Mouse (Mus musculus) cerebellum, postnatal 4 days (tissue): Measurements from ENCODE around the gene Lrrc8a.

Experiments used
- DNase-seq, 2 experiments: peaks; one replicate each; pipeline ENCODE4 v3.0.0; 2022; ENCODE audit warnings: low spot score in 2 of 2, mixed read lengths in 1 of 2

The Lrrc8a gene

DNA sequence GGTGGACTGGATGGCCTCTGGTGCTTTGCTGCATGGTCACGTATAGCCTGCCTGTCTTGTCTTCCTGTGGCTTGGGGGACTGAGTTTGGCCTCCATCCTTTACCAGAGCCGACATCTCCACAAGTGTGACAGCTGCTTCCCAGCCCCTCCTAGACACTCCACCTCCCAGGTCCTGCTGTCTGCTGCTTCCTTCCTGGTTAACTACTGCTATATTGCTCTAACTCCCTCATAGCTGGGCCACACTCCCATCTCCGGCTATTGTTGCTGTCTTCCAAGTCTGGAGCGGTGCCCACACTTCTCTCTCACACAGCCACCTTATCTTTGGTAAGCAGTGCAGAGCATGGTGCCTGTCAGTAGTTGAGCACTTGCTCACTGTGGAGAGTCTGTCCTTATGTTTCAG is 2.3 kb downstream of the Lrrc8a start:
- DNase-seq = no peak

DNA sequence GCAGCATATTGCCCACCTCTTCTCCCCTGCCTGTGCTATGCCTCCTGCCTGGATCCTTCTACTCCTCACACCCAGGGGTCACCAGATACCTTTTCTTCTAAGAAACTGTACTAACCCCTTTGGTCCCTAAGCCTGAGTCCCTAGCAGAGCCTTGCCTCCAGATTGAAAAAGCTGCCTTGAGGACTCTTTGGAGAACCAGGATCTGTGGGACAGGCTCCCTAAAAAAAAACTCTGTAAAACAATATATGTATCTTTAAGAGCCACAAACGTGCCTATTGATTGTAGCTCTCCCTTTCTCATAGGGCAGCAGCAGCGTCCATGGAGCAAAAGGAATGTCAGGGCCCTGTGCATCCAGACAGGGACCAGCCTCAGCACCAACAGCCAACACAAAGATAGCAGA is 2.8 kb downstream of the Lrrc8a start, which contains the start of gene Gm28035:
Gene Gm28035, plus strand, starts transcription at position 301 of the 400 bp plus-strand sequence.
- no peak for DNase-seq

DNA sequence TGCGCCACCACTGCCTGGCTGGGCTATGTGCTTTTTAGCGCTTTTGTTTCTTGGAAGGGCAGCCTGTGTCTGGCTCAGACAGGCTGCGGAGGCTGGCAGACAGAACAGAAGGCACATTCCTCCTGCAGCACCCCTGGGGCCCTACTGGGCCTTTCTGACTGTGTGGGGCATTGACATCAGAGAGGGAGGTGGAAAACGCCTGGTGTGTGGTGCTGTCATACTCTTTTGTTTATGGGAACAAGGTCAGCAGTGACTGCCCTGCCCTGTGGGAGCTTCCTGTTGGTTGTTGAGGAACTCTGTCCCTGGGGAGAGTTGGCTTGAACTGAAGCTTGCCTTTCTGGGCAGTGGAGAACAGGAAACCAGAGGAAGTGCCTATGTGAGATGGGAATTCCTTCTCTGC is 5.0 kb downstream of the Lrrc8a start:
- DNase-seq = no peak

DNA sequence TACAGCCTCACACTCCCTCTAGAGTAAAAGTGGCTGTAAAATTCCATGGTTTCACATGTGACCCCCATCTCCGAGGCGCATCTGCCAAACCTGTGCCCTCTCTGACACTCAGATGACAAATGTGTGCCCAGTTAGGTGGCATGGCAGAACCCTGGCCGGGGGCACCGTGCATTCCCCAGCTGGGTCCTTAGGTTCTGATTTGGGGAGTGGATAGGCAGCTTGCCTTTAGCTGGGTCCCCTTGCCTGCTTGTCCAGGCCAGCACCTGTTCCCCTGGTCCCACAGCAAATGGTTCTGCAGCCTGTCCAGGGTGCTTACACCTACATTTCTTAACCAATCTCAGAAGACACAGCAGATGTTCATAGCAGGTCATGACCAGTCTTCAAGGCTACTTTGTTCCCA is 5.9 kb downstream of the Lrrc8a start:
- no peak for DNase-seq

DNA sequence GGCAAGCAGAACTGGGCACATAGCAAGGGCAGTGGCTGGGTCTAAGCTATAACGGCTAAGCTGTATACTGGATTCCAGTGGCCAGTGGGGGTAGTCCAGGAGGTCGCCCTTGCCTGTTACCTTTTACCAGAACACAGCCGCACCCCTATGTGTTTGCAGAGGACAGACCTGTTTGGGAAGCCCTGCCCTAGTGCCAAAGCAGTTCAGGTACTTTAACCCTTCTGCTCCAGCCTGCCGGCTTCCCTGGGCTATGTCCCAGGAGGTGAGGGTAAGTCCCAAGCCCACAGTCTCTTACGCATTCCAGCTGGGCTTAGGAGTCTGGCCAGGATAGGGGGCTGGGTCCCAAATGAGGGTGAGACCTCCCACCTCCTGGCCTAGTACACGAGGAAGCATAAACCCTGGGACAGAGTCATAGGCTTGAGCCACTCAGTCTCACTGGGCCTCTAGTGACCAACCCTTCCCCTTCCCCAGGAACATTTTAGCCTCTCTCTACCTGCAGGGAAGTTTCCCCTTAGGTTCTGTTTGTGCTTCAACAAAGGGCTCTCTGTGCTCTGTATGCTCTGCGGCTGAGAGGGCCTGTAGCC is 7.2 kb downstream of the Lrrc8a start:
- DNase-seq = no peak

DNA sequence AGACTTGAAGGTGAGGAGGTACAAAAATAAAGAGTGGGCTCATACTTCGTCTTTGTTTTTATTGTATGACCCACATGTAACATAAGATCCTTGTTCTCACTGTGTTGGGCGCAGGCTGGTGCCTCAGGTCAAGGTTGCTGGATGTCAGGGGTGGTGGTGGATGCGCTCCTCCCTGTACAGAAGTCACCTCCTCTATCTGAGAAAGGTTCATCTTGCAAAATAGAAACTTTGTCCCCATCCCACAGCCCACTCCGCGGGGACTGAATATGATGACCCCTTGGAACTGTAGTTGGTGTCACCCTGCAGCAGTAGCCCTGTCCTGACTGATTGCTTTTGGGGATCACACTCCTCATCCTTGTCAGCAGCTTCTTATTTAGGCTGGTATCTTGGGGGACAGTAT is 9.5 kb downstream of the Lrrc8a start:
- DNase-seq = no peak

DNA sequence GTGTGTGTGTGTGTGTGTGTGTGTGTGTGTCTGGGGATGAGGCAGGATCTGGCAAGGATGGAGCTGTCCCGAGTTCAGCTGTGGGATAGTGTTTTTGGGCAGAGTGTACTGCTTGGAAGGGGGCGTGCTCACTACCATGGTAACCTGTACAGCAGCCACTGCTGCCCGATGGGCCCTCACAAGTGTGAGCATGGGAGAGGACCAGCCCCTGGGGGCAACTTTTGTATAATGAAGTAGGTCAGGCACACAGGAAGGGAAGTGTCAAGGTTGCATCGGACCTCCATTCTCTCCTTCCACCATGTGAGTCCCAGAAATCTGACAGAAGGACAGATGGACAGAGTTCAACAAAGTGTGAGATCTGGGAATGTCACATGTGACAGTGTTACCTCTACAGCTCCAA is 10.2 kb downstream of the Lrrc8a start:
- no peak for DNase-seq

DNA sequence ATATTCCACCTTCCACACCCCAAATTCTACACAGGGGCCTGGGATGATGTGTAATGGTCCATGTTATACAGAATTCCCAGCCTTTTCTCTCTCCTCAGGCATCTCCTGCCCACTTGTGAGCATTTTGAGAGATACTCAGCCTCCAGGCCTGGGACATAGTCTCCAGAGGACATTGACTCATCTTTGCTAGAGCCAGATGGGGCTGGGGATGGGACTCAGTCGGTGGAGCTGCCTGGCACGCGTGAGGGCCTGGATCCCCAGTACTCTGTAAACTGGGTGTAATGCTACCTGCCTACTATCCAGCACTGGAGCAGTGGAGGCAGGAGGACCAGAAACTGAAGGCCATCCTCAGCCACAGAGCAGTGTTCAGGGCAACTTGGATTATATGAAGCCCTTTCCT is 11.7 kb downstream of the Lrrc8a start:
- no peak for DNase-seq

DNA sequence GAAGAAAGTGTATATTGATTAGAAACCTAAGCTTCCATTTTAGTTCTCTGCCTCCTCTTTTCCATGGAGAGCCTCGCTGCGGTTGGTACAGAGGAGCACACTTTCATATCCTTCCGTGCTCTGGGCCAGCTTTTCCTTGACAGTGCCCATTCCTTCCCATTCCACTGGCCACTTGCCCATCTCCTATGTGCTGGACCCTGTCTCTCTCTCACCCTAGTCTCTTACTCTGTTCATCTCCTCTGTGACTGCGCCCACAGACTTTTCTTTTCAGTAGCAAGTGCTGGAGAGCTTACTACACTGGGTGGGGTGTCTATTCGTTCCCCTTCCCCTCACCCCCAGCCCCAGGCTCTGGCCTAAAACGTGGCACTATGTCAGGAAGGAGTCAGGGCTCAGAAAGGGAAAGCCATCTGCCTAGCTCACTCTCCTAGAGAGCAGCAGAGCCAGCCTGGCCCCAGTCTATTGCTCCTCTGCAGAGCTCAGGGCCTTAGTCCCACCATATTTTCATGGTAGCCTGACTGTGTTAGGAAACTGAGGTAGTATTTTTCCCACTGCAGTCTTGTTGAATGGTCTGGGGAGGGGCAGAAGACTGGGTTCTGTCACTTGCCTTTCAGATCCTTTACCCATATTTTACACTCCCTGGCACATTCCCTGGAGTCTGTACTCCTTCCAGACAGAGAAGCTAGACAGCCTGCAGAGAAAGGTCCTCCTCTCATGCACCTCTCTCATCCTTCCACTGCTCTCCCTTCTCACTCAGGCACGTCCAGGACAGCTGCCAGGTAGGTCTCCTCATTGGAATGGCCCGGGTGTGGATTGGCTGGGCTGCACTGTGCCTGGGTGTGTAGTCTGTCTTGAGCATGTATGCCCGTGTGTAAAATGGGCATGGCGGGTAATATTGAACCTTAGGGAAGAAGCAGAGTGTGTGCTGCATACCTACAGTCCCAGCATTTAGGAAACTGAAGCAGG is 12.9 kb downstream of the Lrrc8a start:
- DNase-seq = no peak

DNA sequence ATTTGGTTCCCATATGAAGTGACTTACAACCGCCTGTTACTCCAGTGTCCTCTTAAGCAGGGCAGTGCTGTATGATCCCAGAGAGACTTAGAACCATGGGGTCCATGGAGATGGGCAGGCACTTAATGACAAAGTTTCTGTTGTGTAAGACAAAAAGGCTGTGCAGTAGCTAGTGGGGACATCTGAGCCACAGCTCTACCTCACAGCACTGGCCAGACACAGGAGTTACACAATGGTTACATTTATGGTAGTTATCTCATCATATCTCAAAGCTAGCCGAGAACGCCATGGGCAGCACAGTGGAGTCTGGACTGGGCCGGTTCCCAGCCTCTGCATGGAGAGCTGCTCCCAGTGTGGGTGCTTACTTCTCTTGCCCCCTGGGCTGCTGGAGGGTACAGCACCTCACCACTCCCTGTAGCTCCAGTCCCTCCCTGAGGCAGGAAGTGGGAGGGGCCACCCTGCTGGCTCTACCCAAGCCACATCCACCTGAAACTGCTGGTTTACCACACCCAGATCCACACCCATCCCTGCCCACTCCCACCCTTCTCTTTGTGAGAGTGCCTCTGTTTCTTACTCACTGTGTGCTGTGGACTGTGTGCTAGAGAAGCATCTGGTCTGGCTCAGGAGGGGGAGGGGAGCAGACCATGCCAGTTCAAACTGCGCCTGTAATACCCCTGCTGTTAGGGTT is 14.0 kb downstream of the Lrrc8a start:
- DNase-seq = no peak

DNA sequence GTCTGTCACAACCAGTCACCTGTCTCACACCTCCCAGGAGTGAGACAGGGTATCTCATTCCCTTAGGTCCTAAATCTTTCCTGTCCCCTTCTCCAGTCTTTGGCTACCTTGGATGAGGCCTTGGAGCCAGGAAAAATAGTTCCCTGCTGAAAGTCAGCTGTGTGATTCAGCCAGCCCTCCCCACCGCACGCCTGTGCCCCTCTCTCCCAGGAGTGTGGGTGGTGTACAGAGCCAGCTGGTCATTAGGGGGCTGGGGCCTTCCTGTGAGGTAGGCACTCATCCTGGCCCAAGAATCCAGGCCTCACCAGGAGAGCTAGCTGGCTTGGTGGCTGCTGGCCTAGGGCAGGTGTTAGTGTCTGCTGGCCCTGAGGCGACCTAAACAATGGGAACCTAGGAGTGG is 15.0 kb downstream of the Lrrc8a start:
- no peak for DNase-seq

DNA sequence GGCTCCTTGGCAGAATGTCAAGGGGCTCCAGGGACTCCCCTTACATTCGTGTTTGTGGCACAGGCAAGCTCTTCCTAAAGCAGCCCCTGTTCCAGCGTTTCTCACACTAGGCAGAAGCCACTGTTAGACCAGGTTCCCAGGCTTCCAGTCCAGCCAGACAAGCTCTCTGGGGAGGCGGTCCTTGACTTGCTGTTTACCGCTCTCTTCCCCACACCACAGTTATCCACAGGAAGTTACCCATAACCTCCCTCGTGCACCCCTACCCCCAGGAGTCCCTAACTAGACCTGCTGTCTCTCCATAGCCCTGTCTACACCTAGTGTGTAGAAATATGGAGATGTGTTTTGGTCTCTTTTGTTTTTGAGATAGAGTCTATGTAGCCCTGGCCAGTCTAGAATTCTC is 16.3 kb downstream of the Lrrc8a start:
- DNase-seq = no peak

DNA sequence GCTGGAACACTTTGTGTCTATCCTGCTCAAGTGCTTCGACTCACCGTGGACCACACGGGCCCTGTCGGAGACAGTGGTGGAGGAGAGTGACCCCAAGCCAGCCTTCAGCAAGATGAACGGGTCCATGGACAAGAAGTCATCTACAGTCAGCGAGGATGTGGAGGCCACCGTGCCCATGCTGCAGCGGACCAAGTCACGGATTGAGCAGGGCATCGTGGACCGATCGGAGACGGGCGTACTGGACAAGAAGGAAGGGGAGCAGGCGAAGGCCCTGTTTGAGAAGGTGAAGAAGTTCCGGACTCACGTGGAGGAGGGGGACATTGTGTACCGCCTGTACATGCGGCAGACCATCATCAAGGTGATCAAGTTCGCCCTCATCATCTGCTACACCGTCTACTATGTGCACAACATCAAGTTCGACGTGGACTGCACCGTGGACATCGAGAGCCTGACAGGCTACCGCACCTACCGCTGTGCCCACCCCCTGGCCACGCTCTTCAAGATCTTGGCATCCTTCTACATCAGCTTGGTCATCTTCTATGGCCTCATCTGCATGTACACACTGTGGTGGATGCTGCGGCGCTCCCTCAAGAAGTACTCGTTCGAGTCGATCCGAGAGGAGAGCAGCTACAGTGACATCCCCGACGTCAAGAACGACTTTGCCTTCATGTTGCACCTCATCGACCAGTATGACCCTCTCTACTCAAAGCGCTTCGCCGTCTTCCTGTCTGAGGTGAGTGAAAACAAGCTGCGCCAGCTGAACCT is 18.3 kb downstream of the Lrrc8a start:
- DNase-seq = no peak

DNA sequence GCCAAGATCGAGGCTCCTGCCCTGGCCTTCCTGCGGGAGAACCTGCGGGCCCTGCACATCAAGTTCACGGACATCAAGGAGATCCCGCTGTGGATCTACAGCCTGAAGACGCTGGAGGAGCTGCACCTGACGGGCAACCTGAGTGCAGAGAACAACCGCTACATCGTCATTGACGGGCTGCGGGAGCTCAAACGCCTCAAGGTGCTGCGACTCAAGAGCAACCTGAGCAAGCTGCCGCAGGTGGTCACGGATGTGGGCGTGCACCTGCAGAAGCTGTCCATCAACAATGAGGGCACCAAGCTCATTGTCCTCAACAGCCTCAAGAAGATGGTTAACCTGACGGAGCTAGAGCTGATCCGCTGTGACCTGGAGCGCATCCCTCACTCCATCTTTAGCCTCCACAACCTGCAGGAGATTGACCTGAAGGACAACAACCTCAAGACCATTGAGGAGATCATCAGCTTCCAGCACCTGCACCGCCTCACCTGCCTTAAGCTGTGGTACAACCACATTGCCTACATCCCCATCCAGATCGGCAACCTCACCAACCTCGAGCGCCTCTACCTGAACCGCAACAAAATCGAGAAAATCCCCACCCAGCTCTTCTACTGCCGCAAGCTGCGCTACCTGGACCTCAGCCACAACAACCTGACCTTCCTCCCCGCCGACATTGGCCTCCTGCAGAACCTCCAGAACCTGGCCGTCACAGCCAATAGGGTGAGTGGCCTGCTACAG is 19.3 kb downstream of the Lrrc8a start:
- no peak for DNase-seq

DNA sequence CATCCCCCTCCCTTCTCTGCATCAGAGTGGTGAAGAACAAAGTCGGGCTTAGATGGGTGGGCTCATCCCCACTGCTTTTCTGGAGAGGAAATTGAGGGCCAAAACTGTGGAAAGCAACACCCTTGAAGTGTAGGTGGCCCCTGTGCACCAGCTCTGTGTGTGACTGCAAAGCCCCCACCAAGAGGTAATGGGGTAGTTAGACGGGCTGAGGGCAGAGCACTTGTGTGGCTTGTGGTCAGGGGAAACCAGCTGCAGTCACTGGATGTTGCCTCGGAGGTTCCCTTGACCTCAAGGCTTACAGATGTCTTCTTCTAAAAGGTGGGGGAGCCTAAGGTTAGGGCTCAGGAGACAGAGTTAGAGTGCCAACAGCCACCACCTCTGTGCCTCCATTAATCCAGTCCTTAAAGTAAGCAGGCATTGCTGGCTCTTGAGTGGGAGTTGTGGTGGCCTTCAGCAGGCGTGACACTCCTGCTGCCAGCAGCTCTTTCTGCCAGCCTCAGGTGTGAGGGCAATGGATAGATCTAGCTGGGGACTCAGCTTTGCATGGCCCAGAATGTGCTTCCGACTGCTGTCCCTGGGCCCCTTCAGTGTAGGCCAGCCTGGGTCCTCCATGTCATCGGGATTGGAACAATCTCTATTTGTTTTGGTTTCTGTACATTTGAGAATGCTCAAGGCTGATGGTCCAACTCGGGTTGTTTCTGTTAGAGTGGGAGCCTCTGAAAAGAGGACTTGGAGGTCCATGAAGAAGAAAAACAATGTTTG is 20.4 kb downstream of the Lrrc8a start:
- no peak for DNase-seq

DNA sequence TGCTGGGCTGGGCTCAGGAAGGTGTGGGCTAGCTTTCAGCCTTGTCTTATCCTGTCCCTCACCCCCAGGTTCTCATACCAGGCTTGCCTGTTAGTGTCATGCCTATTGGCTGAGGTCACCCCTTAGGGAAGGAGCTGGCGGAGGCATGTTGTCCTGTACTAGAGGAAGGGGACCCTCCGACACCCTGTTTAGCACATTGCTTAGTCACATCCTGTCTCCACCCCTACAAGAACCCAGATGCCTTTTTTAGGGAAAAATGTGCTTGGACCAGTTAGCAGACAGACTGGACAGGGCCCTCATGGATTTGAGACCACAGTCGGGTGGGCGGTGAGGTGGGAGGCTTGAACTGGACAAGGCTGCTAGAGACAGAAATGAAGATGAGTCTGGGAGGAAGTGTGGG is 21.1 kb downstream of the Lrrc8a start:
- no peak for DNase-seq

DNA sequence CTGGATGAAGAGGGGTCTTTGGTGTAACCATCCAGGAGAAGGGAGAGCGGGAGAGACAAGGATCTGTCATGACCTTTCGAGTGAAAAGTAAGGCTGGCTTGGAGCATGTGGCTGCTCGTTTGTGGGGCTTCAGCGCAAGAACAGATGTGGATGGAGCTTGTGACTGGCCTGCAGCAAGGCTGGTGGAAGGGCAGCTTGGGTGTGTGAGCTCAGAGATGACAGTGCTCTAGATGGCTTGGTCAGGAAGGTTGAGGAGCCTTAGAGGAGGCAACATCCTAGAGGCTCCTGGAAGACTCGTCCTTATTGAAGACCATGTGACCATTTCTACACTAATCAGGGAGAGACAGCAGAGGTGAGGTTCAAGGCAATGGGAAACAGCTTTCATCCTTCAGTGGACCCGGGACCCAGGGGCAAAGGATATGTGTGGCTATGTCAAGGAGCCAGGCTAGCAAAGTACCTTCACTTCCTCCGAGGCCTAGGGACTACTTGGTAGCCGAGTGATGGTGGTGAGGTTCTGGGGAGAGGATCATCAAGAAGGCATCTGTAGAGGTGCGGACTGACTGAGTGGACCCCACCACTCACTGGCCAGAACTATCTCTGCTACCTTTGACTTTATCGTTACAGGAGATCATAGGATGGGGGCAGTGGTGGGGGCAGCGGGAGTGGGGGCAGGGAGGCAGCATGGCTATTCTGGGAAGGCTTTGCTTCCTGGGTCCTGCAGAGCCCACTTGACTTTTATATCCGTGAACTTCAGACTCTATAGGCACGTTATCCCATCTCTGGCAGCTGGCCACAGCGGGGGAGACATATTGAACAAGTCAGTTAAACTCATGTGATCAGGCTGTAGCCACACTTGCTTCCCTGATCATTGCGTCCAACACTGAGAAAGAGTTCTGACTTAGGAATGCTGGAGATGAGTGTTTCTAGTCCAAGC is 21.9 kb downstream of the Lrrc8a start:
- DNase-seq = no peak

DNA sequence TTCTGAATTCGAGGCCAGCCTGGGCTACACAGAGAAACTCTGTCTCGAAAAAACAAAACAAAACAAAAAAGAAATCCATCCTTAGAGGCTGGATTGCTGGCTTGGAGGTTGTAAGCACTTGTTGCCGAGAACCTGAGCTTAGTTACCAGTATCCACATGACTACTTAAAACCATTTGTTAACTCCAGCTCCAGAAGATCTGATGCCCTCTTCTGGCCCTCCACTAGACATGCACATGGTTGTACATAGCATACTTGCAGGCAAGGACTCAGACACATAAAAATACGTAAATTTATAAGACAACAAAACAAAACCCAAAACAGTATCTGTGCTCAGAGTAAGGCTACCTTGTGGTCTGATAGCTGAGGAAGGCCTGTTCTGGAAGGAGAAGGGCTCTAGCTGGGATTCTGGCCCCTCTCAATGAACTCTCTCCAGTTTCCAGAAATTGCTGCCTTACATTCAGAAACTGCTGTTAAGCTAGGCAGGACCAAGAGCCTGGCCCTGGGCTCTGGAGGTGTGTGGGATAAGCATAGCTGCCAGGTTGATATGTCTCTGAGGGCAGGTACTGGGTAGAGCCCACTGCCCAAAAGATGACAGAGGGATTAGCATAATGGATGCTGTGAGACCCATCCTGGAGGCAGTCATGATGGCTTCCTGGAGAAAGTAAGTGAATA is 23.7 kb downstream of the Lrrc8a start:
- no peak for DNase-seq
